Mouse (Mus musculus): Measurements from ENCODE around the gene Sf3b1. TPM values are rescaled to one million over a fixed set of nuclear protein-coding genes. Genes with fewer than 3 reads are reported as not detected.
"Not testable (repeated sequence)": the region's sequence is repeated elsewhere in the genome, so short reads cannot be mapped to it uniquely, and the experiment has no call there.

Sf3b1 gene
- polyA plus RNA-seq, 1 experiment: 172 TPM

DNA sequence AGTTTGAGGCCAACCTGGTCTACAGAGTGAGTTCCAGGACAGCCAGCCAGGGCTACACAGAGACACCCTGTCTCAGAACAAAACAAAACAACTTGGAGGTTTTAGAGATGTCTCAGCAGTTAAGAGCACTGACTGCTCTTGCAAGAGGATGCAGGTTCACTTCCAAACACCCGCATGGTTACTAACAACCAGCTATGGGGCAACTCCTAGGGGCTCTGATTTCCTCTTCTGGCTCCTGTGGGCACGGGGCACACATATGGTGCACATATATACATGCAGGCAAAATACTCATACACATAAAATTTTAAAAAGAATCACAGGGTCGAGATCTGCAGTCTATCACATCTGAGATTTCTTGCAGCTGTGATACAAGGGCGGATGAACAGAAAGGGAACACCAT is 2.2 kb upstream of the Sf3b1 start:
- TF ChIP-seq POLR2A (IDR thresholded peaks at IDR 0.05; ENCODE audit: extremely low read depth, insufficient read depth, low read length) (no peak), CTCF (IDR thresholded peaks at IDR 0.05; ENCODE audit: extremely low read depth, insufficient read depth, low read length) (no peak)
- H3K27ac ChIP-seq (ENCODE audit: insufficient read depth, low read length): no peak overlapping the region
- no peak overlapping the region for H3K4me3 ChIP-seq (ENCODE audit: insufficient read depth, low read length)
- no peaks in the 10 kb centered on the region for H3K4me1 ChIP-seq (ENCODE audit: control insufficient read depth, insufficient read depth, low read length)

DNA sequence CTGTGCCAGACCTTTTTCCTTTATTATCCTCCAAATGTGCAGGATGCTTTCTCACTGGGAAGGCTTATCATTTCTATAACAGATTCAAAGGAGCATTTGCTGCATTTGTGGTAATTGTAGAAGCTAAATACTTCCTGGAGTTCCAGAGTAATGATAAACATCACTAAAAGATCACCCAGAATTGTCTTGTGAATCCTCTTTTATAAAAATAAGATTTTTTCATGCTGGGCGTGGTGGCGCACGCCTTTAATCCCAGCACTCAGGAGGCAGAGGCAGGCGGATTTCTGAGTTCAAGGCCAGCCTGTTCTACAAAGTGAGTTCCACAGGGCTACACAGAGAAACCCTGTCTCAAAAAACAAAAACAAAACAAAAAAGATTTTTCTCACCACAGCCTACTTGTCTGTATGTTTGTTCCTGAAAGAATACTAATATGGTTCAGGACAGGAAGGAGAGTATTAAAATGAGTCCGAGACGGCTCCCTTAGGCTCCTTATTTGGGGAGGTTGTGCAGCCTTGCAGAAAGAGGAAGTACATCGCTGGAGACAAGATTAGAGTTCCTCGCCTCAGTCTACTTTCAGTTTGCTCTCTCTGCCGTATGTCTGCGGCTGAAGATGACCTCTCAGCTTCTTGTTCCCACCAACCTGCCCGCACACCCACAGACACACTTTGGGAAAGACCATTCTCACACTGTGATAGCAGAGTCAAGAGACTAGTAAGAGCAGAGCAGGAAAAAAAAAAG is 1.4 kb upstream of the Sf3b1 start:
- H3K4me3 ChIP-seq (ENCODE audit: insufficient read depth, low read length): no peak overlapping the region
- H3K4me1 ChIP-seq (ENCODE audit: control insufficient read depth, insufficient read depth, low read length): no peaks in the 10 kb centered on the region
- TF ChIP-seq POLR2A (IDR thresholded peaks at IDR 0.05; ENCODE audit: extremely low read depth, insufficient read depth, low read length): no peak
- TF ChIP-seq CTCF (IDR thresholded peaks at IDR 0.05; ENCODE audit: extremely low read depth, insufficient read depth, low read length): no peak
- no peak overlapping the region for H3K27ac ChIP-seq (ENCODE audit: insufficient read depth, low read length)

DNA sequence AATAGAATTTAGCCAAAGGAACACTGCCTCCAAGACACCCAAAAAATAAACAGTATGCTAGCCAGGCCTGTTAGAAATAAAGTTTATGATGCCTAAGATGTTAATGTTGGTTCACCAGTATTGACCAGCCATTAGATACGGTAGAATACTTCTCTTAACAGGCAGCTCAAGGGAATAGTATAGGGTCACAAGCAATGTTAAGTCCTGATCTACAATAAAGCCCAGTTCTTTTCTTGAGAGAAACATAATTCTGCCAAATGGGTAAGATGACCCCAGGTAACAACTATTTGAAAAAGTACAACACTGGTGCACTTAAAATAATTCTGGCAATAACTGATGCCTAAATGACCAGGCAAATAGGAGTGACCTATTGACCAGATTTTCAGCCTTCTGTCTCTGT is 685 bp upstream of the Sf3b1 start:
- Histone ChIP-seq H3K27ac (ENCODE audit: insufficient read depth, low read length) (no peak overlapping the region), H3K4me1 (ENCODE audit: control insufficient read depth, insufficient read depth, low read length) (no peaks in the 10 kb centered on the region)

DNA sequence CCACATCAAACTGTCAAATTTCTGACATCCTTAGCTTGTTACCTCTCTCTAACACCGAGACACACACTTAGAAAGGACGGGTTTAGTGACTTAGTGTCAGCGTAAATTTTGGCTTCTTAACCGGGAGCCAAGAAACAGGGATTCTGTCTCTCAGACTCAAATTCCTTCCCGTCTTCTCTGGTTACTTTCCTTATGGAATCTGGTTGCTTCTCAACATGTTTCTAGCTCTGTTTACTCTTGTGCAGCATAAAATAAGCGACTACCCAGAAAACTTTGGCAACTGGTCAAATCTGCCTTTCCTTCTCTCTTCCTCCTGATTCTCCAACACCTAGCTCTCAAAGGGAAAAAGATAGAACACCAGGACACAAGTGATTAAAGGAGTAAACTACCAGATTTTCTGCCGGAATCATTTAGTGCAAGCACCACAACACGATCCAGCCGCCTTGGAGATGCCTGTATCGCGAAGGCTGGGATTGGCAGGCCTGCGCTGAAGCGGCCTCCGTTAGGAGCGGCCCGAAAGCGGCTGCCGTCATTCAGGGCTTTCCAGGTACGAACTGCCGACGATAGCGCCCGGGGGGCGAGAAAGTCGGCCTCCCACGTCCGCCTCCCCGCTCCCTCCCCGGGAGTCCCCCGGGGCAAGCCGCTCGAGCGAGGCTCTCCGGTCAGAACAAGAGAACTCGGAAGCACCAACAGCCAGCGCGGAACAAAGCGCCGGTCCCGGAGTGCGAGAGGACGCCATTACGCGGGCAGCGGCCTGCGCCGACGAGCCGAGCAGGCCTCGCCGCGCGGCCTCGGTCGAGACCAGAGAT is 633 bp downstream of the Sf3b1 start:
- no peak for TF ChIP-seq CTCF (IDR thresholded peaks at IDR 0.05; ENCODE audit: extremely low read depth, insufficient read depth, low read length)
- TF ChIP-seq POLR2A (IDR thresholded peaks at IDR 0.05; ENCODE audit: extremely low read depth, insufficient read depth, low read length): no peak
- H3K4me1 ChIP-seq (ENCODE audit: control insufficient read depth, insufficient read depth, low read length): no peaks in the 10 kb centered on the region
- peak overlapping the region; percentile 98 for H3K27ac ChIP-seq (ENCODE audit: insufficient read depth, low read length)
- H3K4me3 ChIP-seq (ENCODE audit: insufficient read depth, low read length): peak overlapping the region; percentile 88

More for the DNA sequence above, 685 bp upstream of the Sf3b1 start:
- H3K4me3 ChIP-seq (ENCODE audit: insufficient read depth, low read length): no peak overlapping the region; the same call in 1 of the 2 replicates
- no peak for TF ChIP-seq POLR2A (IDR thresholded peaks at IDR 0.05; ENCODE audit: extremely low read depth, insufficient read depth, low read length)
- TF ChIP-seq CTCF (IDR thresholded peaks at IDR 0.05; ENCODE audit: extremely low read depth, insufficient read depth, low read length): no peak

DNA sequence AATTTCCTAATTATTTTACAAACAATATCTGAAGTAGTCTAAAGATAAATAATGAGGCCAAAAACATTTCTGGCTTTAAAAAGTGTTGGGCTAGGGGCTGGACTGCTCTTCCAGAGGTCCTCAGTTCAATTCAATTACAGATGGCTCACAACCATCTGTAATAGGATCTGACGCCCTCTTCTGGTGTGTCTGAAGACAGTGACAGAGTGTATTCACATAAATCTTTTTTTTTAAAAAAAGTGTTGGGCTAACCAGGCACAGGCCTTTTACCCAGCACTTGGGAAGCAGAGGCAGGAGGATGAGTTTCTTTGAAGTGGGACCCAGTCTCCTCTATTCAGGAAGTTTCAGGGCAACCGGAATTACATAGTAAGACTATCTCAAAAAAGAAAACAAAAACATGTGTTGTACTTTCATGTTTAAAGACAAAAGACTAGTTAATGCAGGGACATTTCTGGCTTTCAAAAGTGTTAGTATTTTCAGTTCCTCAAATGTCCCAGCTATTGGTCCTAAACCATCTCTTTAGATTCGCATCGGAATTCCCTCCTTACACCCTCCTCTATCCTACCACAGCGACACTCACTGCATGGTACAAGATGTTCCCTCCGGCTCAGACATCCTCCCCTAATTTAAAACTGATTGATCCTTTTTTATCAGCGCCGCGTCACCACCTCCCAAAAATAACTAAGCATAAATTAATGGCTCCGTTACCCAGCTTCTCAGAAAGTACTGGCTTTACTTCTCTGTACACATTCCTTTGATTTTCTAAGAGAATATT is 1.4 kb downstream of the Sf3b1 start:
- Histone ChIP-seq H3K27ac (ENCODE audit: insufficient read depth, low read length) (peak overlapping the region; percentile 98; the same call in 1 of the 2 replicates), H3K4me1 (ENCODE audit: control insufficient read depth, insufficient read depth, low read length) (no peaks in the 10 kb centered on the region), H3K4me3 (ENCODE audit: insufficient read depth, low read length) (peak overlapping the region; percentile 88)
- no peak for TF ChIP-seq CTCF (IDR thresholded peaks at IDR 0.05; ENCODE audit: extremely low read depth, insufficient read depth, low read length)

DNA sequence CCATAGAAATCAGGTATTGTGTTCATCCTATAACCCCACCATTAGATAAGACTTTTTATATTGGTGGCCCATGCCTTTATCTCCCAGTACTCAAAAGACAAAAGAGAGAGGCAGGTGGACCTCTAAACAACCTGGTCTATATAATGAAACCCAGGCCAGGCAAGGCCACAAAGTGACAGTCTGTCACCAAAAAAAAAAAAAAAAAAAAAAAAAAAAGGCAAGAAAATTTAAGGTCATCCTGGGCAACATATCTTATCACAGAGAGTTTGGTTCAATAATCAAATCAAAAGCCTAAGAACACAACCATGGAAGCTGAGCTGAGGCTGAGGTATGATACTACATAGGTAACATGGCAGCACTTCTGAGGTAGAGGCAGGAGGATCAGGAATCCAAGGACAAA is 5.4 kb downstream of the Sf3b1 start:
- H3K4me3 ChIP-seq (ENCODE audit: insufficient read depth, low read length): no peak overlapping the region
- no peak overlapping the region for H3K27ac ChIP-seq (ENCODE audit: insufficient read depth, low read length)
- no peaks in the 10 kb centered on the region for H3K4me1 ChIP-seq (ENCODE audit: control insufficient read depth, insufficient read depth, low read length)
- TF ChIP-seq POLR2A (IDR thresholded peaks at IDR 0.05; ENCODE audit: extremely low read depth, insufficient read depth, low read length) (no peak), CTCF (IDR thresholded peaks at IDR 0.05; ENCODE audit: extremely low read depth, insufficient read depth, low read length) (no peak)

DNA sequence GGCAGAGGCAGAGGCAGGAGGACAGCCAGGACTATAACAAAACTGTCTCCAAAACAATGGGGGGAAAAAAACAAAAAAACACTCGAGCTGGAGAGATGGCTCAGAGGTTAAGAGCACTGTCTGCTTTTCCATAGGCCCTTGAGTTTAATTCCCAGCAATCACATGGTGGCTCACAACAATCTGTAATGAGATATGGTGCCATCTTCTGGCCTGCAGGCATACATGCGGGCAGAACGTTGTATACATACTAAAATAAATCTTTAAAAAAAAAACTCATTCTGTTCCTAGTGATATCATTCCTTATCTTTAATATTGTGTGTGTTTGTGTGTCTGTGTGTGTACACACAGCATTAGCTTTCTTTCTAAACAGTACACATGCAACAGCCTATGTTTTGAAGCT is 14.8 kb downstream of the Sf3b1 start:
- Histone ChIP-seq H3K27ac (ENCODE audit: insufficient read depth, low read length) (no peak overlapping the region), H3K4me3 (ENCODE audit: insufficient read depth, low read length) (no peak overlapping the region), H3K4me1 (ENCODE audit: control insufficient read depth, insufficient read depth, low read length) (no peaks in the 10 kb centered on the region)
- TF ChIP-seq POLR2A (IDR thresholded peaks at IDR 0.05; ENCODE audit: extremely low read depth, insufficient read depth, low read length) (no peak), CTCF (IDR thresholded peaks at IDR 0.05; ENCODE audit: extremely low read depth, insufficient read depth, low read length) (no peak)

DNA sequence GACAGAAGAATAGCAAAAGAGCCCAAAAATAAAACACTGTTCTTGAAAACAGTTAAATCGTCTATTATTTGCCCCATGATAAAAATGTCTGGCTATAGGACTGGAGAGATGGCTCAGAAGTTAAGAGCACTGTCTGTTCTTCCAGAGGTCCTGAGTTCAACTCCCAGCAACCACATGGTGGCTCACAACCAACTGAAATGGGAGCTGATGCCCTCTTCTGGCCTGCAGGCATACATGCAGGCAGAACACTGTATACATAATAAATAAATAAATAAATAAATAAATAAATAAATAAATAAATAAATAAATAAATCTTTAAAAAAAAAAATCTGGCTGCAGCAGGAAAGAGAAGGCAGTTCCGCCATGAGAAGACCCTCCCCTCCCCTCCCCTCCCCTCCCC is 19.0 kb downstream of the Sf3b1 start:
- H3K4me1 ChIP-seq (ENCODE audit: control insufficient read depth, insufficient read depth, low read length); H3K4me3 ChIP-seq (ENCODE audit: insufficient read depth, low read length); H3K27ac ChIP-seq (ENCODE audit: insufficient read depth, low read length): not testable (repeated sequence)

DNA sequence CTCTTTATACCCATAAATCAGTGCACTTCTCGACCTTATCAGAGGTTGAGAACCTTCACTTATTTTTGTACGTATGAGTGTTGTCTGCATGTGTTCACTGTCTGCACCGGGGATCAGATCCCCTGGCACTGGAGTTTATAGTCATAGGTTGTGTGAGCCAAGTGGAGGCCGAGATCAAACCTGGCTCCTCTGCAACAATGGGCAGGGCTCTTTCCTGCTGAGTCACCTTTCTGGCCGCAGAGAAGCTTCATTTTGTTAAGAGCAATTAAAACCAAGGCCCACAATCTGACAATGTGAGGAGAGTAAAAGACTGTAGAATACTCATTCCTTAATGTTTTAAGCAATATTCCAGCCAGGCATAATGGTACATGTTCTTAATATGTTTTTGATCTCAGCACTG is 33.7 kb downstream of the Sf3b1 start:
- no peak overlapping the region for H3K27ac ChIP-seq (ENCODE audit: insufficient read depth, low read length)
- no peak overlapping the region for H3K4me3 ChIP-seq (ENCODE audit: insufficient read depth, low read length)
- no peak for TF ChIP-seq CTCF (IDR thresholded peaks at IDR 0.05; ENCODE audit: extremely low read depth, insufficient read depth, low read length)
- TF ChIP-seq POLR2A (IDR thresholded peaks at IDR 0.05; ENCODE audit: extremely low read depth, insufficient read depth, low read length): no peak
- peaks cover 1% of the 10 kb centered on the region; the same call in 1 of the 2 replicates for H3K4me1 ChIP-seq (ENCODE audit: control insufficient read depth, insufficient read depth, low read length)
